Mouse (Mus musculus): Measurements from ENCODE around the gene Olfr406. TPM values are rescaled to one million over a fixed set of nuclear protein-coding genes. Genes with fewer than 3 reads are reported as not detected.

Gene Olfr406
- not detected for total RNA-seq (2021)

DNA sequence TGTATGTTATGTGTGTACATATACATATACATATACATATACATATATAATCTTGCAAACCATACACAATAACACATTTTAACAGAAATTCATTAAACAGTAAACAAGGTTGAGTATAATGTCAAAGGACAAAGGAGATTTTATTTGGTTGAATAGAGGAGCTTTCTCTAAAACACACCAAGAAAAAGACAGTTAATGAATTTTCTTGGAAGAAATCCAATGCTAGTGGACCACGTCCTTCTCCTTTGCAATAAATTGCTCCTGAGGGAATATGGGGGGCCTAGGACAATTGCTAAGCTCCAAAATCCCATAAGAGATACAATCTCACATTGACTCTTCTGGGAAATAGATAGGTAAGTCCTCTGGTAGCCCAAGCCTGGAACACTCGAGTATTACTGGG is at the start of gene Olfr406:
TSS of gene Olfr406 (plus strand) at position 301 of the 400 bp plus-strand sequence.
- DNase-seq (ENCODE audit: low spot score), result no peak
- intact Hi-C loops (cut with DNase I), result no loop called here

DNA sequence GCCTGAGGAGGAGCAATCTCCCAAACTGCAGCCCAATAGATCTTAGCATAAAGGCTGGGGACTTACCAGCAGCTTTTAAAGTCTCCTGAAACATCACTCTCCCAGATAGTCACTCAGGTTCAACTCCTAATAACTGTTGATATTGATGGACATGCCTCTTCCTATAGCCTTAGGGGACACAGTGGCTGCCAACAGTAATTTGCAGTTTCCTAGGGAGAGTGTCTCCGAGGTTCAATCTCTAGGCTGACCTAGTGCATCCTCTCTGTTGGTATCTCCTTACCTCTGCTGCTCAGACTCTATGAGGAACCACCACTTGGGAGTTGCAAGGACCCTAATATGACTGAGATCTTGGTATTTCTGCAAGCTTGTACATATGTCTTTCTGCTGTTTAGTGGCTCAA is 48.3 kb upstream of the Olfr406 start, which contains the start of gene Olfr43:
TSS of gene Olfr43 (minus strand) at position 101 of the 400 bp plus-strand sequence.
- intact Hi-C loops (cut with DNase I), result no loop called here
- DNase-seq (ENCODE audit: low spot score), result no peak

DNA sequence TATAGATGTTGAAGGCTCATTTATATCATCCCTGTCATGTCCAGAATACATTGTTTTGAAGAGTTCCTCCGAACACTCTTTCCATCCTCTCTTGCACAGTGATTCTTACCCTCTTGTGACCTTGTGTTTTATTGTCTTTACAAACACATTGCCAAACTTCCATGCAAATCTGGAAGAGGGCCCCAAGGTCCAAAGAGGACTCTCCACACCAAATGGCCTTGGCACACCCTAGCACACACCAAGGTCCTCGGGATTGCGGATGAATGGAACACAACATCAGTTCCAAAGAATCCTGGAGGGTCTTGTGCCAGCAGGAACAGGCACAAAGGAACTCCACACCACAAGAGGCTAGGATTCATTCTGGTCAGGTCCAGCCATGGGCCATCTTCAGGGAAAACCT is 18.4 kb upstream of the Olfr406 start:
- intact Hi-C loops (cut with DNase I), result no loop called here
- no peak for DNase-seq (ENCODE audit: low spot score)

DNA sequence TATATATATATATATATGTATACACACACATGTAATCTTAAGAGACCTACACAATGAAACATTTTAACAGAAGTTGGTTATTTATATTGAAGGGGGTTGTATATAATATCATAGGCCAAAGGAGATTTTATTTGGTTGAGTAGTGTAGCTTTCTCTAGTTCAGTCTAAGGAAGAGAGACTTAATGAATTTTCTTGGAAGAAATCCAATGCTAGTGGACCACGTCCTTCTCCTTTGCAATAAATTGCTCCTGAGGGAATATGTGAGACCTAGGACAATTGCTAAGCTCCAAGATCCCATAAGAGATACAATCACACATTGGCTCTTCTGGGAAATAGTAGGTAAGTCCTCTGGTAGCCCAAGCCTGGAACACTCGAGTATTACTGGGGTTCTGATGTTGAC is 23.8 kb downstream of the Olfr406 start, which contains the start of gene Olfr59:
TSS of gene Olfr59 (plus strand) at position 301 of the 400 bp plus-strand sequence.
- intact Hi-C loops (cut with DNase I), result no loop called here
- no peak for DNase-seq (ENCODE audit: low spot score)

DNA sequence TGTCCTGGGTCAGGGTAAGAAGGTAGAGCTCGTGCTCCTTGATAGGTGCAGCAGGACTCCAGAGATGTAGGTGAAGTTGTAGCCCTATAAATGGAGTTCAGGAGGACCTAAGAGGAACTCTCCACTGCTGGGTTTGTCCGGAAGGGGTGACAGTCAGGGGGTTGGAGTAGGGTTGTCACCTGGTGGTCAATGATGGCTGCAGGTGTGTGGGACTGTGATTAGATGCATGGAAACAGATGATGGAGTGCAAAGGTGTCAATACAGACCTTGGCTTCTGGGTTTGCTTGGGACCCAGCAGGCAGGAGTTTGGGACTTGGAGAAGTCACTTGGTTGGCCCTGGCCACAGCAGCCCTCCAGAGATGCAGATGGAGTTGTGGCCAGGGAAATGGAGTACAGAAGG is 27.6 kb downstream of the Olfr406 start:
- intact Hi-C loops (cut with DNase I), result no loop called here
- no peak for DNase-seq (ENCODE audit: low spot score)

Other genes with a start within 250 kb of the Olfr406 start
- gene Olfr139, start 203.3 kb upstream of the Olfr406 start, total RNA-seq (2021), result not detected
- gene Olfr399, start 203.2 kb upstream of the Olfr406 start, total RNA-seq (2021), result not detected
- not detected for gene Zfp616, start 189.9 kb upstream of the Olfr406 start, total RNA-seq (2021)
- not detected for gene Olfr401, start 146.1 kb upstream of the Olfr406 start, total RNA-seq (2021)
- not detected for gene Olfr402, start 106.3 kb upstream of the Olfr406 start, total RNA-seq (2021)
- not detected for gene Olfr403, start 73.6 kb upstream of the Olfr406 start, total RNA-seq (2021)
- not detected for gene Olfr43, start 48.4 kb upstream of the Olfr406 start, total RNA-seq (2021)
- not detected for gene Olfr59, start 23.9 kb downstream of the Olfr406 start, total RNA-seq (2021)
- gene Olfr410, start 78.2 kb downstream of the Olfr406 start, total RNA-seq (2021), result not detected
- not detected for gene Olfr411, start 92.8 kb downstream of the Olfr406 start, total RNA-seq (2021)
- not detected for gene Olfr412, start 102.3 kb downstream of the Olfr406 start, total RNA-seq (2021)